Mouse (Mus musculus) midbrain, embryonic 14.5 days (tissue): ENCODE measurements at regions not wholly inside any gene's neighbourhood (a gene's known extent, or its start where the extent isn't known, plus 50 kb on each side); places are given as distances from the start of the nearest gene placed in this dataset.

Experiments
- ATAC-seq: fragments of 200-750 bp; cut with Nextera tagmentation; 2 replicates; pipeline ENCODE4 v1.8.0; 2017; ENCODE audit warnings: moderate number of reproducible peaks, moderate library complexity; ENCODE audit not compliant: low FRiP score, low TSS enrichment
- DNase-seq: peaks from one replicate; pipeline ENCODE4 v3.0.0-alpha.2; 2015
- H3K27ac ChIP-seq: fragments of 300-500 bp; sonication (generic); replicated peaks from 2 replicates; pipeline ENCODE4 v1.5.1; 2014; ENCODE audit warnings: mild to moderate bottlenecking, low read depth, low read length, moderate library complexity
- H3K27me3 ChIP-seq: fragments of 300-500 bp; sonication (generic); 2 replicates; pipeline ENCODE4 v1.6.1; 2014; ENCODE audit warnings: low read length, control low read depth, mixed read lengths; ENCODE audit not compliant: control insufficient read depth, insufficient read depth
- H3K36me3 ChIP-seq: fragments of 300-500 bp; sonication (generic); 2 replicates; pipeline ENCODE4 v1.6.1; 2014; ENCODE audit warnings: low read length, control low read depth; ENCODE audit not compliant: control insufficient read depth, insufficient read depth
- H3K4me1 ChIP-seq: fragments of 300-500 bp; sonication (generic); 2 replicates; pipeline ENCODE4 v1.6.1; 2014; ENCODE audit warnings: mild to moderate bottlenecking, antibody characterized with exemption, low read length, control low read depth; ENCODE audit not compliant: control insufficient read depth, insufficient read depth
- H3K4me2 ChIP-seq: fragments of 300-500 bp; sonication (generic); 2 replicates; pipeline ENCODE4 v1.6.1; 2014; ENCODE audit warnings: mild to moderate bottlenecking, low read length, moderate library complexity
- H3K4me3 ChIP-seq: fragments of 300-500 bp; sonication (generic); replicated peaks from 2 replicates; pipeline ENCODE4 v1.5.1; 2014; ENCODE audit warnings: low read depth, low read length
- H3K9ac ChIP-seq: fragments of 300-500 bp; sonication (generic); replicated peaks from 2 replicates; pipeline ENCODE4 v1.6.1; 2014; ENCODE audit warnings: mild to moderate bottlenecking, low read length, moderate library complexity
- H3K9me3 ChIP-seq: fragments of 300-500 bp; sonication (generic); 2 replicates; pipeline ENCODE4 v1.6.1; 2016; ENCODE audit warnings: low read length, control low read depth, mixed read lengths; ENCODE audit not compliant: control insufficient read depth
- WGBS: fragments of 180-500 bp; shearing (Covaris S2); extraction: QIAGEN DNeasy Blood & Tissue Kit; methylation state at CpG from one replicate; pipeline ENCODE4 v1.1.7; 2014; 5-methylcytosine and 5-hydroxymethylcytosine counted together

DNA sequence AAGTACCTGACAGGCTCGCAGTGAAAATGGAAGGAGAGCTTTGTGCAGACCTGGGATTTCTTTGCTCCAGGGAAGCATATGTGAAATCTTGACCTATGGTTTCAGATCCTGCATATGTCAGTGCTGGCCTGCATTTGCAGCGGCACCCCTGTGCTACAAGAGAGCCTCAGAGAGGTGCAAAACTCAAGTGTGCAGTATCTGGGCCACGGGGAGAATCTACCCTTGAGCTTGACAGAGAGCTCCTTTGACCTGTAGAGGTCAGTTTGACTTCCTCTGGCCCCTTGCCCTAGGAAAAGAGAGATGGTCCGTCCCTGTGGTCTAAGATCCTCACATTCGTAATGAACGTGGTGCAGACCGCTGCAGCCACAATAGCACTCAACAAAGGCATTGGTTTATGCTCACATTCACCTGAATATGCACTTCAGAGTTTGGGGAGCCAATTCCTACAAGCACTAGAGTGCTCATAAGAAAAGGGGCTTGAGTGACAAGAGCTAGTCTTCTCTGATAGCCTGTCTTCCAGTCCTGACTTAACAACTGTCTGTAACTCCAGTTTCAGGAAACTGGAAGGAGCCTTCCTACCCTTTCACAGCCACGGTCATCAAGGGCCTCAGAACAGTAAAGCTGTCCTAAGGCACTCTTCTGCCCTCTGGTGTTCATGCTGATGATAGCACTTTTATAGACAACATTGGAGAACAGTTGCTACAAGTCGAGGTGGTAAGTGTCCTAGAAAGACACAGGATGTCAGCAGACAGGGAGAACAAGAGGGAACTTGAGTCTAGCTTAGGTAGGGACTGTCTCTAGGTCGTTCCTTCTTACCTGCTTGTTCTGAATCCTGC, 200.0 kb upstream of the Apob start:
- Histone ChIP-seq H3K9ac (no peak overlapping the region), H3K27ac (no peak overlapping the region; the same call in 1 of the 2 replicates), H3K9me3 (no peaks in the 10 kb centered on the region), H3K4me3 (no peak overlapping the region), H3K36me3 (no peaks in the 10 kb centered on the region), H3K27me3 (no peaks in the 10 kb centered on the region), H3K4me1 (0 out of 2 replicates have a peak, but pooled peaks cover 3% of the 10 kb centered on the region), H3K4me2 (no peak overlapping the region)
- ATAC-seq, result peak; percentile 62
- peak; percentile 93 for DNase-seq
- WGBS, result 52% methylated on average over 10 of the region's 10 CpGs

DNA sequence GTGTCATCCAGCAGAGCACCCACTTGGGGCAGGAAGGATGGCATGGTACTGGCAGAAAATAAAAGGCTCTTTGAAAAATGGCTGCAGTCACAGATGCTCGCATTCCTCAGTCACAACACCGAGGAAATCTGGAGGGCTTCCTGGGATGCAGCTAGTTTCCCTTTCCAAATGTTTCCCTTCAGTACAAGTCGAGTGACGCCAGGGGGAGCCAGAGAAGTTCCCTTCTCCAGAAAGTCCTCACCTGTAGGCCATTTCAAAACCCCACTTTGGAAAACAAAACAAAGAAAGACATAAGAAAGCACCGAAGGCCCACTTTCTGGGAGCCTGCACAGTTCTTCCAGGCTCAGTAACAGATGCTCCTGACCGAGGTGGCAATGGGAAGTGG, 199.4 kb upstream of the Apob start:
- 61% methylated on average over 6 of the region's 6 CpGs for WGBS
- no peak overlapping the region for H3K27ac ChIP-seq
- H3K4me3 ChIP-seq, result no peak overlapping the region
- H3K4me2 ChIP-seq, result no peak overlapping the region
- H3K4me1 ChIP-seq, result 0 out of 2 replicates have a peak, but pooled peaks cover 3% of the 10 kb centered on the region
- no peaks in the 10 kb centered on the region for H3K9me3 ChIP-seq
- ATAC-seq, result no peak
- no peaks in the 10 kb centered on the region for H3K27me3 ChIP-seq
- DNase-seq, result peak; percentile 30
- no peaks in the 10 kb centered on the region for H3K36me3 ChIP-seq
- no peak overlapping the region for H3K9ac ChIP-seq

DNA sequence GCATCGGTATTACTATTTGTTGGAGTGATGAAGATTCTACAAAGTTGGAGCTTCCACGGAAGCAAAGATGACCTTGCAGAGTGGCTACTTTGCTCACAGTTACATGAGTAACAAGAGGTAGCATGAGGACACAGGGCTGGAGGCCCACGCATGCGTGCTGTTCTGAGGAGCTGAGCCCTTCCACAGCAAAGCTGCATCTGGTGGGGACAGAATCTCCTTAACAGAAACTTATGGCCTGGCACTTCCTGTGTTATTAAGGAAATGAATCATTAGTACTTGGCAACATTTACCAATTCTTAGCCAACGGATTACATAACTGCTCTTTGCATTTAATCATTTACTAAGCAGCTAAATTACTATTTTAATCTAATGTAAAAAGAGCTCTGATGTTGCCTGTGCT, 160.8 kb upstream of the Apob start:
- H3K27ac ChIP-seq, result no peak overlapping the region
- 91% methylated on average over 5 of the region's 5 CpGs for WGBS
- H3K27me3 ChIP-seq, result no peaks in the 10 kb centered on the region

DNA sequence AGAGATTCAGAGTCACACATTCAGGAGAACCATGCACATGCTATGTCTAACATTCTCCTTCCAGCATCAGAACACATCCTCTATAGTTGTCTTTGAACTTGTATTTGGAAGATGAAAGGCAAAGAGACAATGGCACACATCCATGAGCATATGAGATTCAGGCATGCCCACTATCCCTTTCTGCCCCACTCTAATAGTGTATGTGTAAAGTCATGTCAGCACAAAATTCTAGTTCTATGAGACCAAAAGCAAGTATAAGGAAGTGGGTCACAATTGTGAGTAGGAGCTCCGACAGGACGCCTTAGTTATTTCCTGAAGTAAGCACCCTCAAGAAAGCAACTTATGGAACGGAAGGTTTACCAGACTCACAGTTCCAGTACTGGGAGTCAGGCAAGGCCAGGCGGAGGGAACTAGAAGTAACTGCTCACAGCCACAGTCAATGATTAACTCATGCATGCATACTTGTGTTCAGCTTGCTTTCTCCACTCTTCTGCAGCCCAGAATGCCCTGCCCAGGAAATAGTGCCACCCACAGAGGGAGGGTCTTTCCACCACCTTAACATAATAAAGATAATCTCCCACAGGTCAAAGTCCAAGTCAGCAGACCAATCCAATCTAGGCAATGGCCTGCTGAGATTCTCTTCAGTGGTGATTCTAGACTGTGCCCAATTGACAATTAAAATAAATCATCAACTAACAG, 157.3 kb upstream of the Apob start:
- Histone ChIP-seq H3K9me3 (no peaks in the 10 kb centered on the region), H3K27me3 (no peaks in the 10 kb centered on the region), H3K4me1 (no peaks in the 10 kb centered on the region), H3K4me3 (no peak overlapping the region), H3K27ac (no peak overlapping the region), H3K4me2 (no peak overlapping the region), H3K9ac (no peak overlapping the region), H3K36me3 (no peaks in the 10 kb centered on the region)
- ATAC-seq (no peak), DNase-seq (no peak)
- 96% methylated on average over 4 of the region's 4 CpGs for WGBS

More for the DNA sequence above, 160.8 kb upstream of the Apob start:
- no peaks in the 10 kb centered on the region for H3K9me3 ChIP-seq
- no peak overlapping the region for H3K9ac ChIP-seq
- ATAC-seq (no peak), DNase-seq (no peak)
- no peaks in the 10 kb centered on the region for H3K4me1 ChIP-seq
- no peaks in the 10 kb centered on the region for H3K36me3 ChIP-seq
- H3K4me2 ChIP-seq, result no peak overlapping the region
- no peak overlapping the region for H3K4me3 ChIP-seq

DNA sequence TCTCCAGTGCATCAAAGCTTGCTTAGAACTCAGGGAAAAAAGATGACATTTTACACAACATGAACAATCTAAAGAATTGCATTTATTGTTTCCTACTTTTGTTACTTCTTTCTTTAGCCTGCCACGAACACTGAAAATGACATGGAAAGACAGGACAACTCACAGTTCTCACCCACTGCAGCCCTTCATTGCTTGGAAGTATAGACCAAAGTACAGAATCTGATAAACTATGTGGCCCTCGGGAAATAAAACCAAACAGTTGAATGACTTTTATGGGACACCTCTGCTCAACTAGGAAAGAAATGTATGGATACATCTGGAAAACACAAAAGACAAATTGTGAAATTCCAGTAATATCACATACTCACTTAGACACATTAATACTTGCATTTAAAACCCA, 156.7 kb upstream of the Apob start:
- DNase-seq (no peak), ATAC-seq (no peak)
- H3K9me3 ChIP-seq, result peaks cover 2% of the 10 kb centered on the region; the same call in 1 of the 2 replicates
- no peak overlapping the region for H3K9ac ChIP-seq
- H3K27me3 ChIP-seq, result no peaks in the 10 kb centered on the region
- 81% methylated on average over 2 of the region's 2 CpGs for WGBS
- H3K4me3 ChIP-seq, result no peak overlapping the region
- no peaks in the 10 kb centered on the region for H3K36me3 ChIP-seq
- no peaks in the 10 kb centered on the region for H3K4me1 ChIP-seq
- no peak overlapping the region for H3K4me2 ChIP-seq
- no peak overlapping the region for H3K27ac ChIP-seq

DNA sequence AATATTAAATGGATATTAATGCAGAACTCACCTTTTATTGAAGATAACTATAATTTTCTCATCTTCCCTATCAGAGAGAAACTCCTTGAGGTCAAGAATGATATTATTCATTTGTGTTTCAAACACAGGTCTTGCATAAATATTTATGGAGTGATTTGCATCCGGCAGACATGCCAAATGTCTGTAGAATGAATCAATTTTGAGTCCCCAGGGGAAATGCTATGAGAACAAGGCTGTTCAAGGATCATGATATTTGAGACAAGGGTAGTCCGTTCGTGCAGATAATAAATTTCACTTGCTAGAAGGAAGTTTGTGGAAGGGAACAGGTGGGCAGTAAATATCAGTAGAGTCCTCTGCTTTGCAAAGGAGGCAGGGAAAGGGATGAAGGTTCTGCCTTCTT, 141.7 kb upstream of the Apob start:
- ATAC-seq (no peak; the same call in 1 of the 2 replicates), DNase-seq (peak; percentile 71)
- Histone ChIP-seq H3K27ac (no peak overlapping the region), H3K36me3 (no peaks in the 10 kb centered on the region), H3K4me1 (peaks cover 6% of the 10 kb centered on the region; the same call in 1 of the 2 replicates), H3K4me3 (no peak overlapping the region), H3K27me3 (no peaks in the 10 kb centered on the region), H3K9ac (no peak overlapping the region), H3K4me2 (no peak overlapping the region), H3K9me3 (no peaks in the 10 kb centered on the region)
- WGBS, result 29% methylated on average over 3 of the region's 3 CpGs

DNA sequence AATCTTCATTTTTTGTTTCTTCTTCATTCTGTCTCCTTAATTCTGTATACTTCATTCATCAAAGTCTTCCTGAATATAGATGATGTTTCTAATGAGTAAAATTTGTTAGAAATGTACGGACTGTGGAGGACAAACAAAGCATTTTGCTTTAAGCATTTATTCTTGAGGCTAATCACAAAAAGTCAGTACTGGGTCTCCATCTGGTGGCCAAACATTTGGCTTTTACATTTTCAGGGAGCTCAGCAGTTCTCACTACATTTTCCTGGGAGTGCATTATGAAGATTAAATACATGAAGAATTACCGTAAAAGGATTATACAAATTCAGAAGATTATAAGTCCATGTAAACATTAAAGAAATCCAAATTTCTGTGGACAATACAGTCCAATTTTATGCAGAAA, 123.6 kb upstream of the Apob start:
- H3K27ac ChIP-seq, result no peak overlapping the region
- H3K36me3 ChIP-seq, result no peaks in the 10 kb centered on the region
- no peaks in the 10 kb centered on the region for H3K9me3 ChIP-seq
- no peak overlapping the region for H3K4me3 ChIP-seq
- H3K27me3 ChIP-seq, result no peaks in the 10 kb centered on the region
- DNase-seq, result peak; percentile 83
- ATAC-seq, result no peak
- no peaks in the 10 kb centered on the region for H3K4me1 ChIP-seq
- no peak overlapping the region for H3K4me2 ChIP-seq
- no peak overlapping the region for H3K9ac ChIP-seq
- WGBS, result 64% methylated on average over 2 of the region's 2 CpGs

DNA sequence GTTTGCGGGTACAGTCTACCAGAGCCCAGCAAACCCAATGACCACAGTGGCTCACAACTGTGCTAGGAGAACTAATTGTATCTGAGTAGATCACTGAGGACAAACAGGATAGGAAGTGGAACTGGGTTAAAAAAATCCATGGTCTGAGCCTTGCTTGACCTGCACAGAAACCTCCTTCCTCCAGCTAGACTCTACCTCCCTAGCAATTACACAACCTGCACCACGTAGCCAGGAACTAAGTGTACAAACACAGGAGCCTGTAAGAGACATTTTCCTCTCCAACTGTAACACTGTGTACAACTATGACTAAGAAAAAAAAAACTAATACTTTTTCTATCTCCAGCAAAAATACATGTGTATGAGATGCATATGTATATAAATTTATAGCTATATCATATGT, 121.8 kb upstream of the Apob start:
- H3K27me3 ChIP-seq, result no peaks in the 10 kb centered on the region

DNA sequence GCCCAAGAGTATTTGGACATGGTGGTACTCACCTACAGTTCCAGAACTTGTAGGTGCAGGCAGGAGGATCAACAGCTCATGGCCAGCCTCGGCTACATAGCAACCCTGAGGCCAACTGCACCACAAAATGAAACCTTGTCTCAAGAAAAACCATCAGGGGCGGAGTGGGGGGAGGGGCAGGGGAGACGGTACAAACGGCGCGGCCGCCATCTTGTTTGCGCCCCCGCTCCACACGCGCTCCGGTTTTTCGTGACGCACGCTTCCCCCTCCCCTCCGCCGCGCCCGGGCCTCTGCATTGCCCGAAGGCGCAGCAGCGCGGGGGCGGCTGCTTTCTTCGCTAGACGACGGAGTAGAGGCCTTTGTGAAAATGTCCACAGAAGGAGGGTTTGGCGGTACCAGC, 117.9 kb upstream of the Apob start:
- ATAC-seq (no peak), DNase-seq (no peak)
- H3K4me1 ChIP-seq, result no peaks in the 10 kb centered on the region
- no peak overlapping the region for H3K9ac ChIP-seq
- no peak overlapping the region for H3K4me3 ChIP-seq
- no peak overlapping the region for H3K27ac ChIP-seq
- H3K4me2 ChIP-seq, result no peak overlapping the region
- no peaks in the 10 kb centered on the region for H3K9me3 ChIP-seq
- 87% methylated on average over 28 of the region's 28 CpGs for WGBS
- H3K36me3 ChIP-seq, result no peaks in the 10 kb centered on the region
- no peaks in the 10 kb centered on the region for H3K27me3 ChIP-seq

More for the DNA sequence above, 121.8 kb upstream of the Apob start:
- no peaks in the 10 kb centered on the region for H3K36me3 ChIP-seq
- H3K4me3 ChIP-seq, result no peak overlapping the region
- no peaks in the 10 kb centered on the region for H3K4me1 ChIP-seq
- H3K27ac ChIP-seq, result no peak overlapping the region
- 87% methylated on average over 2 of the region's 2 CpGs for WGBS
- H3K4me2 ChIP-seq, result no peak overlapping the region
- DNase-seq (no peak), ATAC-seq (no peak)
- H3K9ac ChIP-seq, result no peak overlapping the region
- no peaks in the 10 kb centered on the region for H3K9me3 ChIP-seq
